10 mouse cellular contexts compared by ENCODE assay signal in genomic region chr11:57787913-57788312, GRCm38 (mm10). TPM values are rescaled to one million over a fixed set of nuclear protein-coding genes. Genes with fewer than 3 reads are reported as not detected.
DNase-seq lines count a peak whose midpoint lies in the region; ATAC-seq and TF ChIP-seq lines count a peak whose summit lies in the region.
"Had no signal": no experiment of that assay in that cellular context is flagged by ENCODE, and none has a peak within 500 bp of the region (broad histone marks: within the 10 kb centered on the region; RNA-seq: fewer than 3 reads in every experiment).

No protein-coding gene starts in this region.

- no peak for TF ChIP-seq POLR2A in cortical plate, adult 2 months (IDR thresholded peaks at IDR 0.05; ENCODE audit: extremely low read depth, insufficient read depth, low read length)

- H3K9ac ChIP-seq in forebrain, embryonic 11.5 days (ENCODE audit: low read length) = no peak overlapping the region
- no peak overlapping the region for H3K9ac ChIP-seq in forebrain, embryonic 16.5 days (replicated peaks; ENCODE audit: low read depth, low read length)
- H3K9ac ChIP-seq in limb, embryonic 11.5 days (ENCODE audit: low read length) = no peak overlapping the region
- H3K9ac ChIP-seq: hindbrain, embryonic 15.5 days had no signal

- no peak overlapping the region for H3K4me2 ChIP-seq in forebrain, embryonic 11.5 days (ENCODE audit: low read depth, low read length, severe bottlenecking)
- no peak overlapping the region for H3K4me2 ChIP-seq in forebrain, embryonic 16.5 days (ENCODE audit: low read length)
- no peak overlapping the region for H3K4me2 ChIP-seq in limb, embryonic 11.5 days (ENCODE audit: low read depth, severe bottlenecking)
- H3K4me2 ChIP-seq: hindbrain, embryonic 15.5 days; neural tube, embryonic 13.5 days had no signal

- no peak overlapping the region for H3K27ac ChIP-seq in forebrain, embryonic 11.5 days (ENCODE audit: low read depth, low read length)
- H3K27ac ChIP-seq in forebrain, embryonic 16.5 days (ENCODE audit: low read length) = no peak overlapping the region
- H3K27ac ChIP-seq in cortical plate, adult 2 months (ENCODE audit: insufficient read depth, low read length) = no peak overlapping the region
- no peak overlapping the region for H3K27ac ChIP-seq in limb, embryonic 11.5 days (replicated peaks; ENCODE audit: low read depth, low read length)
- H3K27ac ChIP-seq: neural tube, embryonic 13.5 days had no signal

- H3K9me3 ChIP-seq in forebrain, embryonic 11.5 days (ENCODE audit: control insufficient read depth, low read length) = no peaks in the 10 kb centered on the region
- H3K9me3 ChIP-seq in forebrain, embryonic 16.5 days (ENCODE audit: control insufficient read depth, low read length) = no peaks in the 10 kb centered on the region
- H3K9me3 ChIP-seq in limb, embryonic 11.5 days (ENCODE audit: control insufficient read depth, low read length) = no peaks in the 10 kb centered on the region
- H3K9me3 ChIP-seq: hindbrain, embryonic 15.5 days; neural tube, embryonic 13.5 days had no signal

- TF ChIP-seq CTCF in cortical plate, adult 2 months (IDR thresholded peaks at IDR 0.05; ENCODE audit: extremely low read depth, insufficient read depth, low read length) = peak; percentile 59

- WGBS in forebrain, embryonic 11.5 days = 38% methylated on average over 3 of the region's 3 CpGs
- WGBS in forebrain, embryonic 16.5 days = 38% methylated on average over 3 of the region's 3 CpGs
- 37% methylated on average over 3 of the region's 3 CpGs for WGBS in limb, embryonic 11.5 days

- H3K27me3 ChIP-seq in forebrain, embryonic 11.5 days (ENCODE audit: control insufficient read depth, insufficient read depth, low read length) = no peaks in the 10 kb centered on the region; the same call in 1 of the 2 replicates
- no peaks in the 10 kb centered on the region for H3K27me3 ChIP-seq in forebrain, embryonic 16.5 days (replicated peaks; ENCODE audit: control insufficient read depth, insufficient read depth, low read length)
- H3K27me3 ChIP-seq in limb, embryonic 11.5 days (ENCODE audit: control insufficient read depth, insufficient read depth, low read length) = no peaks in the 10 kb centered on the region
- H3K27me3 ChIP-seq: hindbrain, embryonic 15.5 days; neural tube, embryonic 13.5 days had no signal

- intact Hi-C loops in left cerebral cortex, postnatal 10 days (cut with DNase I) = no loop called here

- H3K36me3 ChIP-seq in forebrain, embryonic 11.5 days (ENCODE audit: control insufficient read depth, insufficient read depth, low read length) = no peaks in the 10 kb centered on the region
- no peaks in the 10 kb centered on the region for H3K36me3 ChIP-seq in forebrain, embryonic 16.5 days (ENCODE audit: control insufficient read depth, insufficient read depth)
- H3K36me3 ChIP-seq in limb, embryonic 11.5 days (ENCODE audit: control insufficient read depth, insufficient read depth, low read length) = no peaks in the 10 kb centered on the region; the same call in 1 of the 2 replicates
- H3K36me3 ChIP-seq: hindbrain, embryonic 15.5 days; neural tube, embryonic 13.5 days had no signal

- DNase-seq in forebrain, embryonic 11.5 days (ENCODE audit: low spot score) = peak; percentile 69
- peak; percentile 58 for DNase-seq in urinary bladder, postnatal 14 days (ENCODE audit: low spot score)
- DNase-seq in urinary bladder, postnatal 10 days (ENCODE audit: low spot score) = no peak
- peak; percentile 70 for DNase-seq in limb, embryonic 11.5 days (ENCODE audit: low spot score)
- DNase-seq in spleen, postnatal 36 days (ENCODE audit: low spot score in 2 of 2) = peak; percentile 27 to 51
- DNase-seq in left cerebral cortex, postnatal 10 days (ENCODE audit: extremely low spot score in 1 of 2, low spot score in 2 of 2) = no peak

- H3K4me1 ChIP-seq in forebrain, embryonic 11.5 days (replicated peaks; ENCODE audit: control insufficient read depth, insufficient read depth, low read length) = peaks cover 10% of the 10 kb centered on the region; the same call in 1 of the 2 replicates
- H3K4me1 ChIP-seq in forebrain, embryonic 16.5 days (replicated peaks; ENCODE audit: control insufficient read depth, insufficient read depth, low read length) = peaks cover 8% of the 10 kb centered on the region
- H3K4me1 ChIP-seq in cortical plate, adult 2 months (ENCODE audit: control insufficient read depth, insufficient read depth, low read length) = no peaks in the 10 kb centered on the region
- peaks cover 6% of the 10 kb centered on the region; the same call in 1 of the 2 replicates for H3K4me1 ChIP-seq in limb, embryonic 11.5 days (ENCODE audit: control insufficient read depth, insufficient read depth, low read length)

- H3K4me3 ChIP-seq in forebrain, embryonic 11.5 days (ENCODE audit: low read depth, low read length) = no peak overlapping the region
- no peak overlapping the region for H3K4me3 ChIP-seq in forebrain, embryonic 16.5 days (replicated peaks; ENCODE audit: low read length)
- no peak overlapping the region for H3K4me3 ChIP-seq in cortical plate, adult 2 months (ENCODE audit: insufficient read depth, low read length)
- no peak overlapping the region for H3K4me3 ChIP-seq in limb, embryonic 11.5 days (ENCODE audit: low read depth, low read length)
- H3K4me3 ChIP-seq: hindbrain, embryonic 15.5 days; neural tube, embryonic 13.5 days had no signal

- no peak for ATAC-seq in forebrain, embryonic 11.5 days (replicated peaks; ENCODE audit: low FRiP score)
- ATAC-seq in forebrain, embryonic 16.5 days = no peak
- ATAC-seq in limb, embryonic 11.5 days (ENCODE audit: insufficient number of reproducible peaks, low FRiP score, low TSS enrichment, low read depth) = no peak

RNA-seq across cellular contexts. Expression of gene Sap30l, which starts 13.5 kb away (rescaled TPM):
- polyA plus RNA-seq in forebrain, embryonic 11.5 days (2014; fragmentation: Nextera tagmentation; extraction: Ambion mirVana) = 14.1 and 15.8 TPM in 2 replicates
- polyA plus RNA-seq in forebrain, embryonic 16.5 days (2015; fragmentation: Nextera tagmentation; extraction: Ambion mirVana) = 5.8 and 7.9 TPM in 2 replicates
- 37.7 and 40.0 TPM in 2 replicates for polyA plus RNA-seq in cortical plate, adult 2 months (2012; rRNA removed)
- polyA plus RNA-seq in limb, embryonic 11.5 days (2014; fragmentation: Nextera tagmentation; extraction: Ambion mirVana) = 14.1 and 15.2 TPM in 2 replicates
- 10 to 100 TPM; 38.5 TPM for total RNA-seq in left cerebral cortex, postnatal 10 days (2021)

RNA-seq across cellular contexts. Expression of gene Hand1, which starts 44.7 kb away (rescaled TPM):
- polyA plus RNA-seq in forebrain, embryonic 11.5 days (2014; fragmentation: Nextera tagmentation; extraction: Ambion mirVana) = not detected in 2 replicates
- not detected in 2 replicates for polyA plus RNA-seq in forebrain, embryonic 16.5 days (2015; fragmentation: Nextera tagmentation; extraction: Ambion mirVana)
- not detected in 2 replicates for polyA plus RNA-seq in cortical plate, adult 2 months (2012; rRNA removed)
- polyA plus RNA-seq in limb, embryonic 11.5 days (2014; fragmentation: Nextera tagmentation; extraction: Ambion mirVana) = 2.6 and 3.0 TPM in 2 replicates
- total RNA-seq in left cerebral cortex, postnatal 10 days (2021) = not detected
- polyA plus RNA-seq: hindbrain, embryonic 15.5 days had no signal

Comparison
In these comparisons a context has a peak if more than half of its experiments do, and no peak if none do; other contexts are left out.
1. DNase-seq: peak in forebrain, embryonic 11.5 days (single experiment), urinary bladder, postnatal 14 days (single experiment), limb, embryonic 11.5 days (single experiment) and spleen, postnatal 36 days (2 of 2); none in urinary bladder, postnatal 10 days (single experiment) and left cerebral cortex, postnatal 10 days (0 of 2).